Mouse (Mus musculus) erythroblast, embryonic 14.5 days (primary cell): Measurements from ENCODE around the gene Cd6. TPM values are rescaled to one million over a fixed set of nuclear protein-coding genes. Genes with fewer than 3 reads are reported as not detected.

Source experiments
- H3K27me3 ChIP-seq: 2 replicates; pipeline ENCODE4 v1.6.1; 2012; ENCODE audit warnings: inconsistent platforms; ENCODE audit not compliant: control insufficient read depth
- H3K36me3 ChIP-seq: 2 replicates; pipeline ENCODE4 v1.6.1; 2012; ENCODE audit warnings: mild to moderate bottlenecking, inconsistent platforms; ENCODE audit not compliant: control insufficient read depth
- H3K4me1 ChIP-seq: 2 replicates; pipeline ENCODE4 v1.6.1; 2012; ENCODE audit warnings: inconsistent platforms; ENCODE audit not compliant: control insufficient read depth
- H3K4me3 ChIP-seq: replicated peaks from 2 replicates; pipeline ENCODE3; 2012; ENCODE audit warnings: moderate library complexity, mild to moderate bottlenecking, inconsistent platforms
- H3K9me3 ChIP-seq: 2 replicates; pipeline ENCODE4 v1.6.1; 2012; ENCODE audit warnings: low read length, inconsistent platforms, mixed read lengths; ENCODE audit not compliant: control insufficient read depth
- GATA1 ChIP-seq: IDR thresholded peaks from 2 replicates; pipeline ENCODE4 v1.6.1; 2012; ENCODE audit warnings: low read length, inconsistent platforms, mixed read lengths
- TAL1 ChIP-seq: IDR thresholded peaks from 3 replicates; pipeline ENCODE4 v1.6.1; 2012; ENCODE audit warnings: low read length, inconsistent platforms, mixed read lengths
- polyA plus RNA-seq: library from polyadenylated mRNA; stranded (reverse); fragments of >175 nt; gene quantifications from 2 replicates; pipeline ENCODE4 v1.2.3, GENCODE M21; 2012

Gene Cd6
- polyA plus RNA-seq, 1 experiment = not detected

DNA sequence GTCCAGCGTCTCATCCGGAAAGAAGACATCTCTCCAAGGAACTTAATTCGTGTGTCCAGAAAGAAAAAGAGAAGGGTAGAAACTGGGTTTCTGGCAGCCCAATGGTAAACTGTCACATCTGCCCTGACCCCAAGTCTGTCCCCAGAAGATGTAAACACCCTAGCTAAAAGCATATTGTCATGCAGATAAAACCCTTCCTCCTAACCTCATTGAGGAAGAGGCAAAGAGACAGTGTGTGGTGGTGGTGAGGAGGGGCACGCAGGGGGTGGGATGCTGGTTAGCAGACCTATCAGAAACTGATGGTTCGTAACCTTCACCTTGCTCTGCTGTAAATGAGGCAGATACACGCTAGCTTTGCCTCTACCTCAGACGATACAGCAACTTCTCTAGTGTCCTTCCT is 8.5 kb downstream of the Cd6 start:
- Histone ChIP-seq H3K4me1 (no peaks in the 10 kb centered on the region; the same call in 1 of the 2 replicates), H3K9me3 (no peaks in the 10 kb centered on the region), H3K27me3 (no peaks in the 10 kb centered on the region), H3K4me3 (no peak overlapping the region), H3K36me3 (no peaks in the 10 kb centered on the region)
- TF ChIP-seq GATA1 (no peak), TAL1 (no peak)

DNA sequence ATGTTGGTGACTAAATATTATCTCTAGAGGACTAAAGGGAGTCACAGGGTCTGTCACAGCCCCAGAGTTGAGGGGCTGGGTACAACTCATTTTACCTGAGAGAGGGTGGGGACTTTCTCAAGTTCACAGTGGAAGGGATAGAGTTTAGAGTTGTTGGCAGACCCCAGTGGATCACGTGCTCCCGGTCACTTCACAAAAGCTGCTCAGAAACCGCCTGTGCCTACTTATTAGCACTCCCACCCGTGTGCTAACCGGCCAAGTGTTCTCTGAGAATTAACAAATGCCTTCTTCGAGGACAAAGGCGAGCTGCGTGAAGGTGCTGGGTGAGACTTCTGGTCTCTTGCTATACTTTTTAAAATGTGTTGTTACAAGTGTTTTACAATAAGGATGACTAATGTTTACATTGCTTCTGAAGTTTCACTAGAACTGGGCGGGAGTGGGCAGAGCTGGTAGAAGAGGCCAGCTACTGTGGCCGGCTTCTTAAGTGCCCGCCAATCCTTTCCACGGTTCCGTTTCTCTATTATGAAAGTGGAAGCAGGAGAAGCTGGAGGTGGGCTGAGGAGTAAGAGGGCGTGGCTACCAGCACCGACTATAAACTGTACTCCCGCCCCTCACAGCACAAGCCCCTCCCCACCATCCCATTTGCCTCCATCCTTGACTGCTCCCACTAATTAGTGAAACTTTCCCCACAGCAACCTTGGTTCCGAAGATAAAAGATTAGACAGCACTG is 11.5 kb downstream of the Cd6 start:
- Histone ChIP-seq H3K36me3 (no peaks in the 10 kb centered on the region), H3K4me3 (no peak overlapping the region), H3K9me3 (no peaks in the 10 kb centered on the region), H3K27me3 (no peaks in the 10 kb centered on the region), H3K4me1 (no peaks in the 10 kb centered on the region; the same call in 1 of the 2 replicates)
- TF ChIP-seq TAL1 (no peak), GATA1 (no peak)

DNA sequence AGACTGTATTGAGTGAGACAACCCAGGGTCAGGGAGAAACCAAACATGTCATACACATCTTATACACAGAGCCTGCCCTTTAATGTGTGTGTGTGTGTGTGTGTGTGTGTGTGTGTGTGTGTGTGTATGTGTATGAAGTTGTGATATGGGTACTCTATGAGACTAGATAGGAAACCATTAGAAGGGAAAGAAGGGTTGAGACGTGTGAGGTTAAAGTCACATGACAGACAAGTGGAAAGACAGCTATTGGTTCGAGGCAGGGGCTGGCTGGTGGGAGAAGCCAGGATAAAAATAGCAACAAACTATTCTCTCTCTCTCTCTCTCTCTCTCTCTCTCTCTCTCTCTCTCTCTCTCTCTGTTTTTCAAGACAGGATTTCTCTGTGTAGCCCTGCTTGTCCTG is 13.4 kb downstream of the Cd6 start:
- H3K4me1 ChIP-seq = no peaks in the 10 kb centered on the region; the same call in 1 of the 2 replicates
- no peaks in the 10 kb centered on the region for H3K9me3 ChIP-seq
- no peaks in the 10 kb centered on the region for H3K36me3 ChIP-seq
- TF ChIP-seq GATA1 (no peak), TAL1 (no peak)
- no peak overlapping the region for H3K4me3 ChIP-seq
- no peaks in the 10 kb centered on the region for H3K27me3 ChIP-seq

DNA sequence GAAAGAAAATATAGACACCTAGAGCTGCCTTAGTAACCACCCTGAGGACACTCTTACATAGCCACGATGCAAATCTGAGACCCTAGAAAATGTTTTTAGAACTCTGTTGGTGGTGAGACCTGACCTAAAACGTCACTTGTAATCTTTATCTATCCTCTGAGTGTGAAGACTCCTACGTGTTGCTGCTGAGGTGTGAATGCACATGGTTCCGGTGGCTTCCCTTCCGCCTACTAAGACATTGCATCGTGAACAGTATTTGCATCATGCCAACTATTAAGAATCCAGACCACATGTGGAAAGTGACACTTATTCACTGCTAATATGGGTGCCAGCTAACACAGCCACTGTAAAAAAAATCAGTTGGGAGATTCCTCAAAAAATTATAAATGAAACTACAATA is 14.0 kb downstream of the Cd6 start:
- no peaks in the 10 kb centered on the region for H3K36me3 ChIP-seq
- no peaks in the 10 kb centered on the region for H3K27me3 ChIP-seq
- no peaks in the 10 kb centered on the region; the same call in 1 of the 2 replicates for H3K4me1 ChIP-seq
- no peak overlapping the region for H3K4me3 ChIP-seq
- TF ChIP-seq TAL1 (no peak), GATA1 (no peak)
- no peaks in the 10 kb centered on the region for H3K9me3 ChIP-seq

DNA sequence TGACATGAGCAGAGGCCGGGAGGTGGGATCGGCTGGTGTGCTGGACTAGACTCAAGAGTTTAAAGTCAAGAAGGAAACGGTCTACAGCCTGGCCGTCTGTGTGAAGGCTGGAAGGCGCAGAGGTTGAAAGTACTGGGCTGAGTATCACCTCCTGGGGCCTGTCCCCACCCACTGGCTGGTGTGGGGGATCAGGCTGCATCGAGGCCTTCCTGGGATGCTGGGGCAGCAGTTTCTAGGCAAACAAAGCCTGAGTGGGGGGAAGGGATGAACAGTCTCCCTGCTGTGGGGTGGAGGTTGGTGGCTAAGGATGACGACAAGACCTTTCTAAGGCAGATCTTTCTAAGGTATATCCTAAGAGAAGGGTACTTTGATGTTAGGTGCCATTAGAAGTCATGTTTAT is 16.0 kb downstream of the Cd6 start:
- Histone ChIP-seq H3K4me1 (no peaks in the 10 kb centered on the region; the same call in 1 of the 2 replicates), H3K27me3 (no peaks in the 10 kb centered on the region), H3K36me3 (no peaks in the 10 kb centered on the region), H3K4me3 (no peak overlapping the region), H3K9me3 (no peaks in the 10 kb centered on the region)
- TF ChIP-seq GATA1 (no peak), TAL1 (no peak)

DNA sequence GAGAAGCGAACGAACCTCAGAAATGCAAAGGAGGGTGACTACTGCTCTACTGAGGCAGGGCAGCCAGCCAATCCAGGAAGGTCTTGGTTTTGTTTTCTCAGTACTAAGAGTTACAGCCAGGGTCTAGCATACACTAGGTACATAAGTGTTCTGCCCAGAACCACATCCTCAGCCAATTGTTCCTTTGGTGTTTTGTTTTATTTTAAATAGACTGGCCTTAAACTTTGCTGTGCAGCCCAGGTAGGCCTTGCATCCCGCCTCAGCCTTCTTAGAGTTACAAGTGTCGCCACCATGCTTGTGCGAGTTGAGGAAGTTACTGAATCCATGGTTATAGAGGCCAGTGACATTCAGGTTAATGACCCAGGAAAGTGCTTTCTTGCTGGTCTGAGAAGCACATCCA is 16.8 kb downstream of the Cd6 start:
- Histone ChIP-seq H3K27me3 (no peaks in the 10 kb centered on the region), H3K4me3 (no peak overlapping the region), H3K4me1 (no peaks in the 10 kb centered on the region), H3K9me3 (no peaks in the 10 kb centered on the region), H3K36me3 (no peaks in the 10 kb centered on the region)
- TF ChIP-seq TAL1 = no peak
- no peak for TF ChIP-seq GATA1

DNA sequence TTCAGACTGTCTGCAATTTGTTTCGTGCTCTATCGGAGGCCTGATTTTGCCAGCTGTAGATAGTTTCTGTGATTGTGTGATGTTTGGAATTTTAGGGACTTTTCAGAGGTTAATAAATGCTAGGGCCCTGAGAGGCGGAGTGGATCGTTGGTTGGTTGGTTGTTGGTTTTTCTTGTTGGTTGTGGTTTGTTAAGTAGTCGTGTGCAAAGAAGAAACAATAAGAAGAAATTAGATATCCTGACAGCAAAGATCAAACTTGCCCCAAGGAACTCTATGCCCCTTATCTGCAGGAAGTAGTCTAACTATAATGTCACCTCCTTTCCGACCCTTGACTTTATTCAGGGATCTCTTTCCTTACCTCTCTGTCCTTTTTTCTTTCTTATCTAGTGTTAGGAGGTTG is 18.4 kb downstream of the Cd6 start:
- TF ChIP-seq TAL1 (no peak), GATA1 (no peak)
- H3K9me3 ChIP-seq = no peaks in the 10 kb centered on the region
- H3K27me3 ChIP-seq = no peaks in the 10 kb centered on the region
- no peaks in the 10 kb centered on the region for H3K36me3 ChIP-seq
- H3K4me1 ChIP-seq = no peaks in the 10 kb centered on the region
- H3K4me3 ChIP-seq = no peak overlapping the region

DNA sequence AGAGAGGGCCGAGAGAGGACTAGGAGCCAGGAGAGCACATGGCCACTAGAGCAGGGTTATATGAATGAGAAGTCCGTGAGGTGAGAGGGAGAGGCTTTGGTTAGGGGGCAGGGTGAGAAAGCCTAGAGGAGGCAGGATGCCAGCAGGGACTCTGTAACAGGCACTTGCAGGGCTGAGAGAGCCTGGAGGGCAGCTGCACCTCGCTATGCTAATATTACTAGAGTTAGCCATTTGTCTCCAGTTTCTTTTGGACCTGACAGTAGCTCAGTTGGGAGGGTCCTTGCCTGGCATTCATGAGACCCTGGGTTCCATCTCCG is 19.7 kb downstream of the Cd6 start:
- Histone ChIP-seq H3K9me3 (no peaks in the 10 kb centered on the region), H3K27me3 (no peaks in the 10 kb centered on the region), H3K4me1 (no peaks in the 10 kb centered on the region), H3K36me3 (no peaks in the 10 kb centered on the region), H3K4me3 (no peak overlapping the region)
- no peak for TF ChIP-seq TAL1

DNA sequence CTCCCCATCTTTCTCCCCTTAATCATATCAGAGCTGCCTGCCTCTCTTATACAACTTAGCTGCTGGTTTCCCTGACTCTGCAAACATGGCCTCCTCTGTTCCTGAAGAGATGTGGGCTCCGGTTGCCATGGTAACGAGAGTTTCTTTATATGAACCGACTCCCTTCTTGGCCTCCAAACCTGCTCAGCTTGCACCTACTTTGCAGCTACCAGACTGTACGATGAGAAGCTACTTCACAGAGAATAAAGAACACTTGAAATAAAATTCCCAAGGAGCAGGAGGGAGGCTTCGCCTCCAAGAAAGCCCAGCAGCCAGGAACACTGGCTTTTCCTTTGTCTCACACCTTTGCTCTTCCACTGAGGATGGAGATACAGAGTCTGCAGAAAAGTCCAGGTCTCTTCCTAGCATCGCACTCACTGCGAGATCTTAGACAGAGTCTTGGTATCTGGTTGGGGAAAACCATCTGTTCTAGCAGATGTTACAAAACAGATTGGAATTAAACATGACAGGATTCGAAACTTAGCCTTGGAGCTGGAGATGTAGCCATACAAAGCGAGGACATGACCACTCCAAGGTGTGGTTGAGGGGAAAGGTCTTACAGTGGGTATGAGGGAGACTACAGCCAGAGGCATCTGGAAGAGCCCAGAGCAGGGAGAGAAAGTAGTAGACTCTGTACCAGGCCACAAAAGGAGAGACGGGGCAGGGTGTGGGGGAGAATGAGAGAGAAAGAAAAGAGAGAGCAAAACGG is 20.3 kb downstream of the Cd6 start:
- H3K27me3 ChIP-seq = no peaks in the 10 kb centered on the region
- no peak overlapping the region for H3K4me3 ChIP-seq
- H3K4me1 ChIP-seq = no peaks in the 10 kb centered on the region
- TF ChIP-seq TAL1 (no peak), GATA1 (no peak)
- no peaks in the 10 kb centered on the region for H3K36me3 ChIP-seq
- no peaks in the 10 kb centered on the region for H3K9me3 ChIP-seq
